In the genomic region with DNA sequence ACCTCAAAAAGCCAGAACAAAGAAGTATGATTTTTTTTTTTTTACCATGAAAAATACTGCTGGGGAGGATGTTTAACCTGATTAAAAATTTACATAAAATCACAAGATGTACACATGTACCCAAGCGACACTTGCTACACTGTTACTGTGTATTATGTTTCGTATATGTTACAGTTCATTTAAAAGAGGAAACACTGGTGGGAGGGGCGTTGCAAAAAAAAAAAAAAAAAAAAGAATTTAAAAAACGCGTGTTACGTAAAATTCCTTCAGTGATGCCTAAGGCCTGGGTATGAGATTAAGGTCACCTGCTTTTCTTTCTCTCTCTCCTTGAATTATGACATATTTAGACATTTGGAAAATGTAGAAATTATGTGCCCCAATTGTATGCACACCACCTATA, we compare ENCODE assay signal across 13 mouse cellular contexts. TPM values are rescaled to one million over a fixed set of nuclear protein-coding genes. Genes with fewer than 3 reads are reported as not detected.
A peak's percentile ranks its signal among the peaks of the same experiment; 100 is the strongest.
DNase-seq lines count a peak whose midpoint lies in the region; ATAC-seq and TF ChIP-seq lines count a peak whose summit lies in the region.
"Had no signal": no experiment of that assay in that cellular context is flagged by ENCODE, and none has a peak within 500 bp of the region (broad histone marks: within the 10 kb centered on the region; RNA-seq: fewer than 3 reads in every experiment).

No protein-coding gene starts in this region.

- WGBS in heart, embryonic 13.5 days, result 69% methylated on average over 6 of the region's 6 CpGs
- WGBS in lung, embryonic 16.5 days, result 52% methylated on average over 6 of the region's 6 CpGs
- 67% methylated on average over 6 of the region's 6 CpGs for WGBS in lung, postnatal 0 days
- WGBS in embryonic facial prominence, embryonic 15.5 days, result 48% methylated on average over 6 of the region's 6 CpGs

- no peak for TF ChIP-seq CTCF in lung, postnatal 0 days (IDR thresholded peaks at IDR 0.05)

- intact Hi-C loops in heart, postnatal 10 days (cut with DNase I), result no loop called here

- no peaks in the 10 kb centered on the region for H3K4me1 ChIP-seq in heart, embryonic 13.5 days
- H3K4me1 ChIP-seq in lung, embryonic 16.5 days (replicated peaks; ENCODE audit: control insufficient read depth, insufficient read depth, low read length), result no peaks in the 10 kb centered on the region
- H3K4me1 ChIP-seq in lung, postnatal 0 days (ENCODE audit: insufficient read depth, low read depth, low read length), result no peaks in the 10 kb centered on the region
- no peaks in the 10 kb centered on the region for H3K4me1 ChIP-seq in embryonic facial prominence, embryonic 15.5 days
- H3K4me1 ChIP-seq: stomach, embryonic 15.5 days had no signal

- H3K27ac ChIP-seq in heart, embryonic 13.5 days (replicated peaks), result no peak overlapping the region
- H3K27ac ChIP-seq in lung, embryonic 16.5 days (ENCODE audit: low read length), result no peak overlapping the region
- no peak overlapping the region for H3K27ac ChIP-seq in lung, postnatal 0 days (ENCODE audit: low read length)
- no peak overlapping the region for H3K27ac ChIP-seq in embryonic facial prominence, embryonic 15.5 days (replicated peaks)
- H3K27ac ChIP-seq: stomach, embryonic 15.5 days had no signal

- H3K27me3 ChIP-seq in heart, embryonic 13.5 days (replicated peaks), result no peaks in the 10 kb centered on the region
- H3K27me3 ChIP-seq in lung, embryonic 16.5 days (ENCODE audit: control insufficient read depth, insufficient read depth, low read depth, low read length), result no peaks in the 10 kb centered on the region
- no peaks in the 10 kb centered on the region for H3K27me3 ChIP-seq in lung, postnatal 0 days (replicated peaks; ENCODE audit: insufficient read depth, low read length)
- H3K27me3 ChIP-seq in embryonic facial prominence, embryonic 15.5 days, result no peaks in the 10 kb centered on the region
- H3K27me3 ChIP-seq: stomach, embryonic 15.5 days had no signal

- H3K4me3 ChIP-seq in heart, embryonic 13.5 days, result no peak overlapping the region
- no peak overlapping the region for H3K4me3 ChIP-seq in lung, embryonic 16.5 days (ENCODE audit: low read length)
- no peak overlapping the region for H3K4me3 ChIP-seq in lung, postnatal 0 days (ENCODE audit: low read depth, low read length)
- no peak overlapping the region for H3K4me3 ChIP-seq in embryonic facial prominence, embryonic 15.5 days (replicated peaks)

- no peaks in the 10 kb centered on the region for H3K36me3 ChIP-seq in heart, embryonic 13.5 days
- H3K36me3 ChIP-seq in lung, embryonic 16.5 days (ENCODE audit: control insufficient read depth, insufficient read depth, low read length), result no peaks in the 10 kb centered on the region
- no peaks in the 10 kb centered on the region for H3K36me3 ChIP-seq in lung, postnatal 0 days (ENCODE audit: insufficient read depth, low read length)
- no peaks in the 10 kb centered on the region for H3K36me3 ChIP-seq in embryonic facial prominence, embryonic 15.5 days
- H3K36me3 ChIP-seq: stomach, embryonic 15.5 days had no signal

- no peaks in the 10 kb centered on the region for H3K9me3 ChIP-seq in heart, embryonic 13.5 days
- no peaks in the 10 kb centered on the region for H3K9me3 ChIP-seq in lung, embryonic 16.5 days (ENCODE audit: control insufficient read depth, low read length)
- H3K9me3 ChIP-seq in lung, postnatal 0 days (ENCODE audit: low read length), result no peaks in the 10 kb centered on the region
- H3K9me3 ChIP-seq in embryonic facial prominence, embryonic 15.5 days (replicated peaks), result no peaks in the 10 kb centered on the region
- H3K9me3 ChIP-seq: stomach, embryonic 15.5 days had no signal

- no peak for TF ChIP-seq EP300 in lung, postnatal 0 days (IDR thresholded peaks at IDR 0.05)

- H3K9ac ChIP-seq in heart, embryonic 13.5 days, result no peak overlapping the region
- H3K9ac ChIP-seq in lung, embryonic 16.5 days (ENCODE audit: low read length), result no peak overlapping the region
- no peak overlapping the region for H3K9ac ChIP-seq in lung, postnatal 0 days (replicated peaks; ENCODE audit: low read depth)
- H3K9ac ChIP-seq in embryonic facial prominence, embryonic 15.5 days, result no peak overlapping the region
- H3K9ac ChIP-seq: stomach, embryonic 15.5 days had no signal

- ATAC-seq in heart, embryonic 13.5 days (ENCODE audit: extremely low read depth, insufficient number of reproducible peaks, low FRiP score, low TSS enrichment), result no peak
- ATAC-seq in lung, embryonic 16.5 days (ENCODE audit: low read depth), result no peak
- no peak for ATAC-seq in lung, postnatal 0 days
- ATAC-seq in embryonic facial prominence, embryonic 15.5 days (ENCODE audit: insufficient number of reproducible peaks, low FRiP score, low TSS enrichment, low read depth), result no peak
- peak; percentile 30; the same call in 1 of the 2 replicates for ATAC-seq in megakaryocyte, adult 5-6 weeks (ENCODE audit: poor library complexity, severe bottlenecking)
- ATAC-seq: forebrain, embryonic 16.5 days had no signal

- no peak for DNase-seq in heart, postnatal 10 days
- DNase-seq in lung, postnatal 0 days (ENCODE audit: low spot score), result no peak
- DNase-seq in right cerebral cortex, postnatal 36 days (ENCODE audit: low spot score in 2 of 2), result no peak
- no peak for DNase-seq in layer of hippocampus, postnatal 10 days (ENCODE audit: low spot score in 2 of 2)
- DNase-seq: cerebellum, adult 8-10 months; gastrocnemius, postnatal 14 days; right cerebral cortex, postnatal 25 days had no signal

- peak overlapping the region; percentile 65; the same call in 1 of the 2 replicates for H3K4me2 ChIP-seq in heart, embryonic 13.5 days
- H3K4me2 ChIP-seq in lung, embryonic 16.5 days (ENCODE audit: low read depth, low read length), result peak overlapping the region; percentile 40; the same call in 1 of the 2 replicates
- H3K4me2 ChIP-seq in lung, postnatal 0 days (replicated peaks; ENCODE audit: low read depth, low read length), result no peak overlapping the region
- peak overlapping the region; percentile 27; the same call in 1 of the 2 replicates for H3K4me2 ChIP-seq in embryonic facial prominence, embryonic 15.5 days (replicated peaks)

RNA-seq across cellular contexts. Expression of a gene that starts 21.7 kb away (rescaled TPM):
- polyA plus RNA-seq in heart, embryonic 13.5 days (2015; fragmentation: Nextera tagmentation; extraction: Ambion mirVana), result 54.0 and 56.2 TPM in 2 replicates
- 10 to 100 TPM; 40.9 to 47.6 TPM for total RNA-seq in heart, postnatal 10 days (2021)
- polyA plus RNA-seq in lung, embryonic 16.5 days (2015; fragmentation: Nextera tagmentation; extraction: Ambion mirVana), result 44.0 and 55.5 TPM in 2 replicates
- polyA plus RNA-seq in lung, postnatal 0 days (2015; fragmentation: Nextera tagmentation; extraction: Ambion mirVana), result 31.9 and 33.6 TPM in 2 replicates
- 54.9 and 61.5 TPM in 2 replicates for polyA plus RNA-seq in embryonic facial prominence, embryonic 15.5 days (2015; fragmentation: Nextera tagmentation; extraction: Ambion mirVana)
- 87.2 and 91.7 TPM in 2 replicates for total RNA-seq in megakaryocyte, adult 5-6 weeks (2015)
- 17.7 and 18.7 TPM in 2 replicates for total RNA-seq in megakaryocyte, adult 5-6 weeks (2017)
- total RNA-seq in layer of hippocampus, postnatal 10 days (2021), result 10 to 100 TPM; 70.3 to 79.7 TPM

RNA-seq across cellular contexts. Expression of a gene that starts 38.0 kb away (rescaled TPM):
- 162 and 186 TPM in 2 replicates for polyA plus RNA-seq in heart, embryonic 13.5 days (2015; fragmentation: Nextera tagmentation; extraction: Ambion mirVana)
- 100 to 1,000 TPM; 236 to 244 TPM for total RNA-seq in heart, postnatal 10 days (2021)
- 82.1 and 88.9 TPM in 2 replicates for polyA plus RNA-seq in lung, embryonic 16.5 days (2015; fragmentation: Nextera tagmentation; extraction: Ambion mirVana)
- polyA plus RNA-seq in lung, postnatal 0 days (2015; fragmentation: Nextera tagmentation; extraction: Ambion mirVana), result 84.4 and 86.3 TPM in 2 replicates
- polyA plus RNA-seq in embryonic facial prominence, embryonic 15.5 days (2015; fragmentation: Nextera tagmentation; extraction: Ambion mirVana), result 90.8 and 93.9 TPM in 2 replicates
- 42.5 and 45.0 TPM in 2 replicates for total RNA-seq in megakaryocyte, adult 5-6 weeks (2015)
- 15.2 and 22.8 TPM in 2 replicates for total RNA-seq in megakaryocyte, adult 5-6 weeks (2017)
- total RNA-seq in layer of hippocampus, postnatal 10 days (2021), result 100 to 1,000 TPM; 122 to 130 TPM

RNA-seq across cellular contexts. Expression of a gene that starts 40.8 kb away (rescaled TPM):
- polyA plus RNA-seq in heart, embryonic 13.5 days (2015; fragmentation: Nextera tagmentation; extraction: Ambion mirVana), result 5.6 and 6.2 TPM in 2 replicates
- 10 to 100 TPM; 14.9 to 15.0 TPM for total RNA-seq in heart, postnatal 10 days (2021)
- polyA plus RNA-seq in lung, embryonic 16.5 days (2015; fragmentation: Nextera tagmentation; extraction: Ambion mirVana), result 12.6 and 14.0 TPM in 2 replicates
- polyA plus RNA-seq in lung, postnatal 0 days (2015; fragmentation: Nextera tagmentation; extraction: Ambion mirVana), result 11.5 and 12.0 TPM in 2 replicates
- 10.0 and 10.4 TPM in 2 replicates for polyA plus RNA-seq in embryonic facial prominence, embryonic 15.5 days (2015; fragmentation: Nextera tagmentation; extraction: Ambion mirVana)
- 46.7 and 49.8 TPM in 2 replicates for total RNA-seq in megakaryocyte, adult 5-6 weeks (2015)
- total RNA-seq in megakaryocyte, adult 5-6 weeks (2017), result 53.6 and 55.4 TPM in 2 replicates
- 10 to 100 TPM; 32.5 to 33.6 TPM for total RNA-seq in layer of hippocampus, postnatal 10 days (2021)
